Mouse (Mus musculus): ENCODE measurements around the gene Prkg1. TPM values are rescaled to one million over a fixed set of nuclear protein-coding genes. Genes with fewer than 3 reads are reported as not detected.

Prkg1 gene
- polyA plus RNA-seq, 1 experiment from 2014 or later = 1.1 TPM

- Histone ChIP-seq H3K4me2 (ENCODE audit: low read length) (no peak overlapping the region), H3K4me3 (ENCODE audit: low read depth, low read length) (no peak overlapping the region), H3K4me1 (ENCODE audit: control insufficient read depth, insufficient read depth, low read length) (no peaks in the 10 kb centered on the region), H3K27me3 (replicated peaks; ENCODE audit: control insufficient read depth, insufficient read depth, low read length) (no peaks in the 10 kb centered on the region), H3K27ac (ENCODE audit: low read depth, low read length) (no peak overlapping the region), H3K9ac (ENCODE audit: low read length) (no peak overlapping the region), H3K9me3 (replicated peaks; ENCODE audit: control insufficient read depth, low read length) (no peaks in the 10 kb centered on the region), H3K36me3 (ENCODE audit: control insufficient read depth, insufficient read depth, low read length) (no peaks in the 10 kb centered on the region)
- no peak for DNase-seq (ENCODE audit: low spot score)
- no peak for ATAC-seq
- 54% methylated on average over 1 of the region's 1 CpGs for WGBS
Measured at GRCm38 (mm10) chr19:30842640-30843039, 922.2 kb downstream of the Prkg1 start.

DNA sequence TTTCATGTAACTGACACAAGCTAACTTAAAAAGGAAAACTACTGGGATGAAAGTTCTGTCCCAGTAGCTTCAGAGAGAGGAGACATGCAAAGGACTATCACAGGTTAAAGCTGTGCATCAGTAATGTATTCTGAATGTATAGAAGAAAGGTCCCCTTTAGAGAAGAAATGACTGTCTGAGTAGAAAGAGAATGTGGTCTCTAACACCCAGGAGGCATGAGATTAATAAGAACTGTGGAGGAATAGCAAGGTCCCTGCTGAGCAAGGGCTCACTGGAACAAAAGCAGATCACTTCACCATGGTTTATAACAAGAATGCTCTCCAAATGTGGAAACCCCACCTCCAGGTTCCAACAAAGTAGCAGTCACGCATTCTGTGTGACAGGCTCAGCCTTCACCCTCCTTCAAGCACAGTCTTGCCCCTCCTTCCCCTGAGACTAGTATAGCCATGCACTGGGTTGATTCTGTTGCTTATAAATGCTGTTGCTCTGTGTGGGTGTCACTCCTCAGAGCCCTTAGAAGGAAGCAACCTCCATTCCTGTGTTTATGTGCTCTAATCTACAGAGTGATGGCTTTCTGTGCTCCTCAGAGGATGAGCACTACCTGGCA lies 931.7 kb downstream of the Prkg1 start:
- peak; percentile 58 for ATAC-seq
- no peak overlapping the region for H3K9ac ChIP-seq (ENCODE audit: low read length)
- H3K4me3 ChIP-seq (ENCODE audit: low read depth, low read length) = no peak overlapping the region
- no peaks in the 10 kb centered on the region for H3K27me3 ChIP-seq (replicated peaks; ENCODE audit: control insufficient read depth, insufficient read depth, low read length)
- peak; percentile 19 for DNase-seq (ENCODE audit: low spot score)
- H3K9me3 ChIP-seq (replicated peaks; ENCODE audit: control insufficient read depth, low read length) = no peaks in the 10 kb centered on the region; the same call in 1 of the 2 replicates
- no peaks in the 10 kb centered on the region for H3K4me1 ChIP-seq (ENCODE audit: control insufficient read depth, insufficient read depth, low read length)
- H3K36me3 ChIP-seq (ENCODE audit: control insufficient read depth, insufficient read depth, low read length) = no peaks in the 10 kb centered on the region
- no peak overlapping the region for H3K27ac ChIP-seq (ENCODE audit: low read depth, low read length)
- no peak overlapping the region for H3K4me2 ChIP-seq (ENCODE audit: low read length)
- 7% methylated on average over 1 of the region's 1 CpGs for WGBS

- Histone ChIP-seq H3K4me1 (ENCODE audit: control insufficient read depth, insufficient read depth, low read length) (no peaks in the 10 kb centered on the region), H3K4me2 (ENCODE audit: low read length) (no peak overlapping the region), H3K36me3 (ENCODE audit: control insufficient read depth, insufficient read depth, low read length) (no peaks in the 10 kb centered on the region), H3K27me3 (replicated peaks; ENCODE audit: control insufficient read depth, insufficient read depth, low read length) (no peaks in the 10 kb centered on the region), H3K9ac (ENCODE audit: low read length) (no peak overlapping the region), H3K9me3 (replicated peaks; ENCODE audit: control insufficient read depth, low read length) (no peaks in the 10 kb centered on the region; the same call in 1 of the 2 replicates), H3K4me3 (ENCODE audit: low read depth, low read length) (no peak overlapping the region), H3K27ac (ENCODE audit: low read depth, low read length) (no peak overlapping the region)
- ATAC-seq = no peak
- WGBS = 85% methylated on average over 7 of the region's 7 CpGs
- no peak for DNase-seq (ENCODE audit: low spot score)
Measured at GRCm38 (mm10) chr19:30829231-30829775, 935.5 kb downstream of the Prkg1 start.

GRCm38 (mm10) chr19:30827820-30828219 lies 937.0 kb downstream of the Prkg1 start:
- no peak for ATAC-seq
- Histone ChIP-seq H3K27me3 (replicated peaks; ENCODE audit: control insufficient read depth, insufficient read depth, low read length) (no peaks in the 10 kb centered on the region), H3K36me3 (ENCODE audit: control insufficient read depth, insufficient read depth, low read length) (no peaks in the 10 kb centered on the region), H3K27ac (ENCODE audit: low read depth, low read length) (no peak overlapping the region), H3K9me3 (replicated peaks; ENCODE audit: control insufficient read depth, low read length) (no peaks in the 10 kb centered on the region; the same call in 1 of the 2 replicates), H3K9ac (ENCODE audit: low read length) (no peak overlapping the region), H3K4me2 (ENCODE audit: low read length) (no peak overlapping the region), H3K4me1 (ENCODE audit: control insufficient read depth, insufficient read depth, low read length) (no peaks in the 10 kb centered on the region), H3K4me3 (ENCODE audit: low read depth, low read length) (no peak overlapping the region)
- DNase-seq (ENCODE audit: low spot score) = no peak
- 81% methylated on average over 3 of the region's 3 CpGs for WGBS

GRCm38 (mm10) chr19:30826106-30826505 lies 938.7 kb downstream of the Prkg1 start:
- DNase-seq (ENCODE audit: low spot score) (no peak), ATAC-seq (no peak)
- no peak overlapping the region for H3K9ac ChIP-seq (ENCODE audit: low read length)
- H3K36me3 ChIP-seq (ENCODE audit: control insufficient read depth, insufficient read depth, low read length) = no peaks in the 10 kb centered on the region
- H3K27ac ChIP-seq (ENCODE audit: low read depth, low read length) = no peak overlapping the region
- WGBS = 84% methylated on average over 2 of the region's 2 CpGs
- no peak overlapping the region for H3K4me3 ChIP-seq (ENCODE audit: low read depth, low read length)
- H3K27me3 ChIP-seq (replicated peaks; ENCODE audit: control insufficient read depth, insufficient read depth, low read length) = no peaks in the 10 kb centered on the region
- no peaks in the 10 kb centered on the region for H3K4me1 ChIP-seq (ENCODE audit: control insufficient read depth, insufficient read depth, low read length)
- H3K9me3 ChIP-seq (replicated peaks; ENCODE audit: control insufficient read depth, low read length) = no peaks in the 10 kb centered on the region; the same call in 1 of the 2 replicates
- no peak overlapping the region for H3K4me2 ChIP-seq (ENCODE audit: low read length)

GRCm38 (mm10) chr19:30815661-30816060 lies 949.2 kb downstream of the Prkg1 start:
- DNase-seq (ENCODE audit: low spot score) (peak; percentile 37), ATAC-seq (peak; percentile 69)
- Histone ChIP-seq H3K27ac (ENCODE audit: low read depth, low read length) (no peak overlapping the region), H3K9me3 (replicated peaks; ENCODE audit: control insufficient read depth, low read length) (no peaks in the 10 kb centered on the region), H3K4me2 (ENCODE audit: low read length) (no peak overlapping the region), H3K27me3 (replicated peaks; ENCODE audit: control insufficient read depth, insufficient read depth, low read length) (no peaks in the 10 kb centered on the region), H3K4me3 (ENCODE audit: low read depth, low read length) (no peak overlapping the region), H3K9ac (ENCODE audit: low read length) (no peak overlapping the region), H3K4me1 (ENCODE audit: control insufficient read depth, insufficient read depth, low read length) (no peaks in the 10 kb centered on the region), H3K36me3 (ENCODE audit: control insufficient read depth, insufficient read depth, low read length) (no peaks in the 10 kb centered on the region)
- 55% methylated on average over 6 of the region's 6 CpGs for WGBS

- no peak overlapping the region for H3K4me2 ChIP-seq (ENCODE audit: low read length)
- H3K27ac ChIP-seq (ENCODE audit: low read depth, low read length) = no peak overlapping the region
- H3K9me3 ChIP-seq (replicated peaks; ENCODE audit: control insufficient read depth, low read length) = no peaks in the 10 kb centered on the region
- ATAC-seq (no peak), DNase-seq (ENCODE audit: low spot score) (no peak)
- H3K4me1 ChIP-seq (ENCODE audit: control insufficient read depth, insufficient read depth, low read length) = no peaks in the 10 kb centered on the region
- WGBS = 86% methylated on average over 5 of the region's 5 CpGs
- no peak overlapping the region for H3K9ac ChIP-seq (ENCODE audit: low read length)
- H3K27me3 ChIP-seq (replicated peaks; ENCODE audit: control insufficient read depth, insufficient read depth, low read length) = no peaks in the 10 kb centered on the region
- H3K4me3 ChIP-seq (ENCODE audit: low read depth, low read length) = no peak overlapping the region
- H3K36me3 ChIP-seq (ENCODE audit: control insufficient read depth, insufficient read depth, low read length) = no peaks in the 10 kb centered on the region
Measured at GRCm38 (mm10) chr19:30806265-30806664, 958.6 kb downstream of the Prkg1 start.

DNA sequence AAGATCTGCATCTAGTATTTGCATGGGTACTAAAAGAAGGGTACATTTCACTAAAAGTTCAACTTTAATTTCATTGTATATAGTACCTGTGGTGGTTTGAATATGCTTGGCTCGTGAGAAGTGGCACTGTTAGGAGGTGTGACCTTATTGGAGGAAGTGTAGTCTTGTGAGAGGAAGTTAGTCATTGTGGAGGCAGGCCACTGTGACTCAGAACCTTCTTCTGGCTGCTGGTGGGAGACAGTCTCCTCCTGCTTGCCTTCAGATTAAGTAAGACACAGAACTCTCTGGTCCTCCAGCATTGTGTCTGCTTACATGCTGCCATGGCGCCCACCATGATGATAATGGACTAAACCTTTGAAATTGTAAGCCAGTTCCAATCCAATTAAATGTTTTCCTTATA lies 984.0 kb downstream of the Prkg1 start:
- H3K9me3 ChIP-seq (replicated peaks; ENCODE audit: control insufficient read depth, low read length) = no peaks in the 10 kb centered on the region
- no peak overlapping the region for H3K27ac ChIP-seq (ENCODE audit: low read depth, low read length)
- DNase-seq (ENCODE audit: low spot score) (no peak), ATAC-seq (no peak)
- 80% methylated on average over 2 of the region's 2 CpGs for WGBS
- no peaks in the 10 kb centered on the region for H3K27me3 ChIP-seq (replicated peaks; ENCODE audit: control insufficient read depth, insufficient read depth, low read length)
- H3K4me3 ChIP-seq (ENCODE audit: low read depth, low read length) = no peak overlapping the region
- no peak overlapping the region for H3K4me2 ChIP-seq (ENCODE audit: low read length)
- no peaks in the 10 kb centered on the region for H3K4me1 ChIP-seq (ENCODE audit: control insufficient read depth, insufficient read depth, low read length)
- no peaks in the 10 kb centered on the region for H3K36me3 ChIP-seq (ENCODE audit: control insufficient read depth, insufficient read depth, low read length)
- no peak overlapping the region for H3K9ac ChIP-seq (ENCODE audit: low read length)

DNA sequence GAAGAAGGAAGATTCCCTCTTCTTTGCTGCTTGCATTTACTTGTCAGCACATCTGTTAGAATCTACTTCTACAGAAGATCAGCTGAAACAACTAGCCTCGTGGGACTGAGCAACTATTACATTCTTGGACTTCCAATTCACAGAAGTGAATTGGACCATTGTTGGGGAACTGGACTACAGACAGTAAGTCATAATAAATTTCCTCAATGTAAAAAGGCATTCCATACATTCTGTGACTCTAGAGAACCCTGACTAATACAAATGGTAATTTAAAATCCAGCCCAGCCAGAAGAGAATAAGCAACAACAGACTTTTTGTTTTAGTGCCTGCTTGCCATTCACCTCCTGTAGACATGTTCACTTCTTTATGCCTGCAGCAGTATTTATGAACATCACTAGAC lies 996.5 kb downstream of the Prkg1 start:
- Histone ChIP-seq H3K4me3 (ENCODE audit: low read depth, low read length) (no peak overlapping the region), H3K9ac (ENCODE audit: low read length) (no peak overlapping the region), H3K36me3 (ENCODE audit: control insufficient read depth, insufficient read depth, low read length) (no peaks in the 10 kb centered on the region), H3K27ac (ENCODE audit: low read depth, low read length) (no peak overlapping the region), H3K4me2 (ENCODE audit: low read length) (no peak overlapping the region), H3K27me3 (replicated peaks; ENCODE audit: control insufficient read depth, insufficient read depth, low read length) (no peaks in the 10 kb centered on the region), H3K4me1 (ENCODE audit: control insufficient read depth, insufficient read depth, low read length) (no peaks in the 10 kb centered on the region), H3K9me3 (replicated peaks; ENCODE audit: control insufficient read depth, low read length) (no peaks in the 10 kb centered on the region)
- ATAC-seq (no peak), DNase-seq (ENCODE audit: low spot score) (no peak)
- WGBS = 18% methylated on average over 1 of the region's 1 CpGs
